Mouse (Mus musculus): ENCODE measurements around the gene Lin7b. TPM values are rescaled to one million over a fixed set of nuclear protein-coding genes. Genes with fewer than 3 reads are reported as not detected.
"Not testable (repeated sequence)": the region's sequence is repeated elsewhere in the genome, so short reads cannot be mapped to it uniquely, and the experiment has no call there.

Lin7b gene
- polyA plus RNA-seq, 1 experiment from 2014 or later: 2.5 TPM

DNA sequence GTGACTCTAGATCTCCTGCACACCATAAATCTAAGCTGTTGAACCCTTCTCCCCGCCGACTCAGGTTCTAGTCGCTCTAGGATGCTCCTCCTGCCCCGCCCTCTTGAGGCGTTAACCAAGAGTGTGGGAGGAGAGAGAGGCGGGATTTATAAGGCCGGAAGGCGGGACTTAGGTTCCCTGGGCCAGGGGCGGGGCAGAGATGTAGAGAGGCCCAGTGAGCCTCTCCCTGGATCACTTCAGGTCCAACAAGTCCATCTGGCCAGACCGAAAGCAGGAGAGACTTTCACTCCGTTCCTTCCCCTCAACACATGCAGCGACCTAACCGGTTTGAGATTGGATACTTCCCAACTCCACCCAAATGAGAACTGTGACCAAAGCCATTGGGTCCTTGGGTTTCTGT, 7.6 kb downstream of the Lin7b start:
- peaks cover 27% of the 10 kb centered on the region for H3K4me1 ChIP-seq
- 8% methylated on average over 13 of the region's 13 CpGs for WGBS
- H3K4me3 ChIP-seq: no peak overlapping the region
- H3K4me2 ChIP-seq: no peak overlapping the region
- H3K9me3 ChIP-seq: no peaks in the 10 kb centered on the region
- no peak for ATAC-seq (ENCODE audit: insufficient number of reproducible peaks, low FRiP score, low TSS enrichment, low read depth)
- H3K27ac ChIP-seq: peak overlapping the region; percentile 54
- H3K9ac ChIP-seq: no peak overlapping the region
- H3K36me3 ChIP-seq: 0 out of 2 replicates have a peak, but pooled peaks cover under 1% of the 10 kb centered on the region
- H3K27me3 ChIP-seq: peaks cover 57% of the 10 kb centered on the region

DNA sequence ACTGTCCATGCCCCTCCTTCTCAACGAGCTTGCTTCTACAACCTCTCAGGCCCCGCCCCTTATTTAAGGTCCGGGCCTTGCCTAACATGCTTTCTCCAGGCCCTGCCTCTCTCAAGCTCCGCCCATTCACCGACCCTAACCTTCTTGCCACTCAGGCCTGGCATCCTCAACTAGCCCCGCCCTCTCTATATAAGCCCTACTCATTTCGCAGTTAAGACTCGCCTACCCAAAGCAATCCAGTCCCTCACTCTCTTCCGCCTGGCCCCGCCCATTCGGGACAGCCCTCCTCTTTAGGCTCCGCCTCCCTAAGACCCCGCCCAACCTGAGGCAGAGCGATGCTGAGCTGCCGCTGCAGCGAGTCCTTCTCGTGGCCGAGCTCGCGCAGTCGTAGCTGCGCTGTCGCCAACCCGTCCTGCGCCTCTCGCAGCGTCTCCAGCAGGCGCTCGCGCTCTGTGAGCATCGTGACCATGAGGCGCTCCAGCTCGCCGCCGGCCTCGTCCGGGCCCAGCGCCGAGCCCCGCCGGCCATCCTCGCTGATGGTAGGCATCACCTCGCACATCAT, 9.1 kb downstream of the Lin7b start:
- Histone ChIP-seq H3K27me3 (peaks cover 57% of the 10 kb centered on the region), H3K9me3 (no peaks in the 10 kb centered on the region), H3K27ac (no peak overlapping the region), H3K36me3 (peaks cover 7% of the 10 kb centered on the region; the same call in 1 of the 2 replicates), H3K4me3 (peak overlapping the region; percentile 49), H3K9ac (peak overlapping the region; percentile 15; the same call in 1 of the 2 replicates), H3K4me1 (peaks cover 19% of the 10 kb centered on the region), H3K4me2 (peak overlapping the region; percentile 85)
- under 1% methylated on average over 43 of the region's 43 CpGs for WGBS
- ATAC-seq (ENCODE audit: insufficient number of reproducible peaks, low FRiP score, low TSS enrichment, low read depth): peak; percentile 76

DNA sequence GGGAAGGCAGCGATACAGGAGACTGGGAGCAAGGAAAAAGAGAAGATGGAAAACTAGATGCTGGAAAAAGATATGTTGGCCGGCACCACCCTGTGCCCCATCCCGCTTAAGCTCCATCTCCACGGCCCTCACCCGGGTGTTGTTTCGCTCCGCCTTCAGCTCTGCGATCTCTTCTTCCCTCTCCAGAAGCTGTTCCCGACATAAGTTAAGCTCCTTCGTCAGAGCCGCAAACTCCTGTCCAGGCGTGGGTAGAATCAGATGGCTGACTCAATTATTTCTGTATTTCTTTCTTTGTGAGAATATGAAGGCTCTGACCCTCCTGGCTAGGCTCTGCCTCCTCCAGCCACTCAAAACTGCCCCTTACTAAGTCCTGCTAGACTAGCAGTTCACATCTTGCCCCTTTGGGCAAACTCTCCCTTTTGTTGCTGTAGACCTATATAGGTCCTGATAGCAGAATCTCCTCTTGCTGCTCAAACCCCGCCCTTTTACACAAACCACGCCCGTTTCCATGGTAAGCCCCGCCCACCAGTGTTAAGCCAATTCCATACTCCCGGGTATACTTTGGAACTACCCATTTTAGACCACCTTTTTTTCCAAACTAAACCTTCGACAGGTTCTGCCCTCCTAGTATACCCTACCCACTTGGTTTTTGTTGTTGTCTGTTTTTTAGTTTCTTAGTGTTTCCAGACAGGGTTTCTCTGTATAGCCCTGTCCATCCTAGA, 9.8 kb downstream of the Lin7b start:
- no peak overlapping the region for H3K9ac ChIP-seq
- H3K9me3 ChIP-seq: no peaks in the 10 kb centered on the region
- H3K4me2 ChIP-seq: peak overlapping the region; percentile 85; the same call in 1 of the 2 replicates
- ATAC-seq (ENCODE audit: insufficient number of reproducible peaks, low FRiP score, low TSS enrichment, low read depth): no peak
- H3K27ac ChIP-seq: no peak overlapping the region
- 44% methylated on average over 18 of the region's 18 CpGs for WGBS
- peaks cover 52% of the 10 kb centered on the region for H3K27me3 ChIP-seq
- peak overlapping the region; percentile 49 for H3K4me3 ChIP-seq
- peaks cover 9% of the 10 kb centered on the region; the same call in 1 of the 2 replicates for H3K36me3 ChIP-seq
- peaks cover 11% of the 10 kb centered on the region for H3K4me1 ChIP-seq

DNA sequence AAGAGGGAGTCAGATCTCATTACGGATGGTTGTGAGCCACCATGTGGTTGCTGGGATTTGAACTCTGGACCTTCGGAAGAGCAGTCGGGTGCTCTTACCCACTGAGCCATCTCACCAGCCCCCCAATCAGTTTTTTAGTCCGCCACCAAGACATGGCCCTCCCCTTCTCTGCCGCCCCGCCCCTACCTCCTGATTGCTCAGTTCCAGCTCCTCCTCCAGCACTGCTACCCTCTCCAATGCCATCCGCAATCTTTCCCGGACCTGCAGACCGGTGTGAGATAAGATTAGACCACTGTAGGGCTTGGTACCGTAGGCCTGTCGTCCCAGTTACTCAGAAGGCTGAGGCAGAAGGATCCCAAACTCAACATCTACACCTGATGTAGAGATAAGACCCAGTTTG, 11.3 kb downstream of the Lin7b start:
- not testable (repeated sequence) for H3K4me3 ChIP-seq; H3K4me2 ChIP-seq; ATAC-seq (ENCODE audit: insufficient number of reproducible peaks, low FRiP score, low TSS enrichment, low read depth); H3K9ac ChIP-seq; H3K9me3 ChIP-seq; H3K36me3 ChIP-seq; H3K27ac ChIP-seq
- WGBS: 56% methylated on average over 11 of the region's 11 CpGs
- H3K27me3 ChIP-seq: peaks cover 40% of the 10 kb centered on the region
- H3K4me1 ChIP-seq: peaks cover 11% of the 10 kb centered on the region

DNA sequence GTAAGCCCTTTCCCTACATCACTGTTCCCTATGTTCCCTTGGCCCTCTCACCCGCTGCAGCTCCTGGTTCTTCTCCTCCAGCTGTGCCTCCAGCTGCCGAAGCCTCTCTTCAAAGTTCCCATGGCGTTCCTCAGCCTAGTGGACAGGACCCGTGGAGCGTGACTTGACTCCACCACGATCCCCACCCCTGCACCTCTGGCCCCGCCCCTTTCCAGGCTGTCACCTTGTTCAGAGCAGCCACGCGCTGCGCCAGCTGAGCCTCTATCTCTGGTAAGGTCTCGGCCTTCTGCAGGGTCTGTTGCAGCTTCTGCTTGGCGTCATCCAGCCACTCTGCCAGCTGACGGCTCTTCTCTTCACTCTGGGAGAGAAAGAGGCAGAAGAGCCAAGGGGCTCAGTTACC, 14.3 kb downstream of the Lin7b start:
- no peaks in the 10 kb centered on the region for H3K9me3 ChIP-seq
- no peak overlapping the region for H3K4me3 ChIP-seq
- H3K27ac ChIP-seq: no peak overlapping the region
- H3K36me3 ChIP-seq: peaks cover 15% of the 10 kb centered on the region; the same call in 1 of the 2 replicates
- ATAC-seq (ENCODE audit: insufficient number of reproducible peaks, low FRiP score, low TSS enrichment, low read depth): no peak
- peaks cover 2% of the 10 kb centered on the region for H3K4me1 ChIP-seq
- no peak overlapping the region for H3K4me2 ChIP-seq
- H3K27me3 ChIP-seq: peaks cover 12% of the 10 kb centered on the region
- no peak overlapping the region for H3K9ac ChIP-seq
- WGBS: 55% methylated on average over 13 of the region's 13 CpGs

DNA sequence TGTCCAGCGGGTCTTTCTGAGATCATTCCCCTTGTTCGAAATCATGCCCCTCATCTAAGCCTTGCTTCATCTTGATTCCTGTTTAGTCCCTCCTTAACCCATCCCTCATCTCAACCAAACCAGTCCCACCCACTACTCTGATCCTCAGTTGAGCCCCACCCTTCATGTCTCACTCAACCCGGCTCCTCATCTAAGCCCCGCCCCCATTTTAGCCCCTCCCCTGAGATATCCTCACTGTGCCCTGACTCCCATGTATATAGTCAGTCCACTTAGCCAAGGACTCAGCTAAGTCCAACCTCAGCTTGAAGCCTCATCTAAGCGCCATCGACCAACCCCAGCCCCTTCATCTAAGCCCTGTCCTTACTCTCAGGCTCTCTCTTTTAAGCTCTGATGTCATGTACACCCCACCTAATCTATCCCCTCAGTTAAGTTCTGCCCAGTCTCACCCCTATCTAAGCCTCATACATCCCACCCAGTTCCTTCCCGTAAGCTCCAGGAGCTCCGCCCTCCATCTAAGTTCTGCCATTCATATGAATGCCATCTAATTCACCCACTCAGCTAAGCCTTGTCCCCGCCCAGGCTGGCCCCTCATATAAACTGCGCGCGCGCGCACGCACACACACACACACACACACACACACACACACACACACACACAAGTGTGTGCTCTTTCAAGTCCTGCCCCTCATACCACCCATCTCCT, 14.9 kb downstream of the Lin7b start:
- Histone ChIP-seq H3K36me3 (peaks cover 15% of the 10 kb centered on the region; the same call in 1 of the 2 replicates), H3K9ac (no peak overlapping the region), H3K4me1 (no peaks in the 10 kb centered on the region), H3K27me3 (peaks cover 6% of the 10 kb centered on the region), H3K4me3 (no peak overlapping the region), H3K27ac (no peak overlapping the region), H3K4me2 (no peak overlapping the region), H3K9me3 (no peaks in the 10 kb centered on the region)
- no peak for ATAC-seq (ENCODE audit: insufficient number of reproducible peaks, low FRiP score, low TSS enrichment, low read depth)
- WGBS: 73% methylated on average over 15 of the region's 15 CpGs

DNA sequence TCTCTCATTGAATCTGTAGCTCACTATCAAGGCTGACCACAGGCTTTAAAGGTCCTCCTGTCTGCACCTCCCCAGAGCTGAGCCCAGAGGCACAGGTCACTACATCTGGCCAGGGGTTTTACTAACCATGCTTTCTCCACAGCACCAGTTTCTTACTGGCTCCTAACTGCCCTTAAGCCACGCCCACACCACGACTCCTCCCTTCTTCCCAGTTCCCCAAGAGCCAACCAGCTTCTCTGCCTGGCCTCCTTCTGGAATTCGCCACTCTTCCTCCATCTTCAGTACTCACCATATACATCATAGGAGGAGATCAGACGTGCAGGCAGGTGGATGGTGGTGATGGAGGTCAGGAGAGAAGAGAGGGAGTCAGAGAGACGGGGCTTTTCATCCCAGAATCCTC, 17.3 kb downstream of the Lin7b start:
- Histone ChIP-seq H3K4me3 (no peak overlapping the region), H3K27me3 (no peaks in the 10 kb centered on the region), H3K36me3 (peaks cover 15% of the 10 kb centered on the region; the same call in 1 of the 2 replicates), H3K4me2 (no peak overlapping the region), H3K4me1 (no peaks in the 10 kb centered on the region), H3K9ac (no peak overlapping the region), H3K9me3 (no peaks in the 10 kb centered on the region), H3K27ac (no peak overlapping the region)
- WGBS: 14% methylated on average over 5 of the region's 5 CpGs
- ATAC-seq (ENCODE audit: insufficient number of reproducible peaks, low FRiP score, low TSS enrichment, low read depth): no peak

DNA sequence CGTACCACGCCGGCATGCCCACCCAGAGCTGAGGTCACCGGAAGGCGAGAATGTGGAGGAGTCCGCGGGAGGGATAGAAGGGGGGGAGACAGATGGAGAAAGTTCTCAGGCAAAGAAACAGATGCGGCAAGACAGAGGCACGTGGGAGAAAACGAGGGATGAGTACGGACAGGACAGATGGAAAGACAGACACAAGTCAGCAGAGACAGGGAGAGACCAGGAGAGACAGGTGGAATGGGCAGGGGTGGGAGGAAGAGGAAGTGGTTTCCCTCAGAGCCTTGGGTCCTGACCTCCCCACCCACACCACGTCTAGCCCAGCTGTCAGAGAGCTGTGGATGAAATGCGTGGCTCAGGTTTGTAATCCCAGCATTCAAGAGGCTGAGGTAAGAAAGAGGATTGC, 23.5 kb downstream of the Lin7b start:
- Histone ChIP-seq H3K9me3 (no peaks in the 10 kb centered on the region), H3K4me1 (no peaks in the 10 kb centered on the region), H3K4me3 (no peak overlapping the region), H3K4me2 (no peak overlapping the region), H3K36me3 (no peaks in the 10 kb centered on the region), H3K27me3 (no peaks in the 10 kb centered on the region), H3K9ac (no peak overlapping the region), H3K27ac (no peak overlapping the region)
- 77% methylated on average over 13 of the region's 13 CpGs for WGBS
- no peak for ATAC-seq (ENCODE audit: insufficient number of reproducible peaks, low FRiP score, low TSS enrichment, low read depth)

DNA sequence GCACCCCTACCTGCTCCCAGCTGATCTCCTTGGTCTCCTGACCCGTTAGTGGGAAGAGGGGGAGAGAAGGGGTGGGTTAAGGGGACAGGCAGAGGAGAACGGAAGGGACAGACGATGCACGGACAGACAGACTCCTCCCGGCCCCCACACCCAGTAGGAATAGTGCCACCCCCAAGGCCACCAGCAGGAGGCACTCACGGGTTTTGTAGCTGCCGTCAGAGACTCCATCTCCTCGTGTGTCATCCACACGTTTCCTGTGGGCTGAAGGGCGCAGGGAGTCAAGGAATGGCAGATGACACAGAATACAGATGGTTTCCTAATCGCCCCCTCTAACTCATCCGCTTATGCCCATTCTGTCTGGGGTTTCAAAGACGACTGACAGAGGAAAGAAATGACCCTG, 26.8 kb downstream of the Lin7b start:
- Histone ChIP-seq H3K9ac (no peak overlapping the region), H3K36me3 (no peaks in the 10 kb centered on the region), H3K4me1 (peaks cover 31% of the 10 kb centered on the region), H3K9me3 (no peaks in the 10 kb centered on the region), H3K4me2 (no peak overlapping the region), H3K27me3 (no peaks in the 10 kb centered on the region), H3K27ac (no peak overlapping the region), H3K4me3 (no peak overlapping the region)
- 30% methylated on average over 13 of the region's 13 CpGs for WGBS
- no peak for ATAC-seq (ENCODE audit: insufficient number of reproducible peaks, low FRiP score, low TSS enrichment, low read depth)

DNA sequence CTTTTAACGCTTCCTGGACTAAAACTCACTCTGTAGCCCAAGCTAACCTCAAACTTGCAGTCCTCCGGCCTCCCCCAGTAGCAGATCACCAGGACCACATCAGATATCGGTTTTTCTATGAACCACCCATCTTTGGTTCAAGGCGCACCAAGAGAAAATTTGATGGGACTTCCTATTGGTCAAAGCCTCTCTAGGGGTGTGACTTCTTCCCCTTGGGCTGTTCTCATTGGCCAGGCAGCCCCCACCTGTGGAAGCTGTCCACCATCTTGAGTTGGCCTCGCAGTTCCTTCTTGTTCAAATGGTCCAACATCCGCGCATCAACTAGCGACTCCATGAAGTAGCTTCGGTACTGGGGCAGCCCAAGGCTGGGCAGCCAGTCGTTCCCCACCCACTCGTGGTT, 28.3 kb downstream of the Lin7b start:
- H3K9me3 ChIP-seq: no peaks in the 10 kb centered on the region
- H3K27ac ChIP-seq: no peak overlapping the region
- H3K4me3 ChIP-seq: no peak overlapping the region
- no peaks in the 10 kb centered on the region for H3K36me3 ChIP-seq
- 0 out of 2 replicates have a peak, but pooled peaks cover 3% of the 10 kb centered on the region for H3K27me3 ChIP-seq
- peaks cover 43% of the 10 kb centered on the region for H3K4me1 ChIP-seq
- no peak overlapping the region for H3K4me2 ChIP-seq
- H3K9ac ChIP-seq: no peak overlapping the region
- no peak for ATAC-seq (ENCODE audit: insufficient number of reproducible peaks, low FRiP score, low TSS enrichment, low read depth)
- WGBS: 89% methylated on average over 11 of the region's 11 CpGs

DNA sequence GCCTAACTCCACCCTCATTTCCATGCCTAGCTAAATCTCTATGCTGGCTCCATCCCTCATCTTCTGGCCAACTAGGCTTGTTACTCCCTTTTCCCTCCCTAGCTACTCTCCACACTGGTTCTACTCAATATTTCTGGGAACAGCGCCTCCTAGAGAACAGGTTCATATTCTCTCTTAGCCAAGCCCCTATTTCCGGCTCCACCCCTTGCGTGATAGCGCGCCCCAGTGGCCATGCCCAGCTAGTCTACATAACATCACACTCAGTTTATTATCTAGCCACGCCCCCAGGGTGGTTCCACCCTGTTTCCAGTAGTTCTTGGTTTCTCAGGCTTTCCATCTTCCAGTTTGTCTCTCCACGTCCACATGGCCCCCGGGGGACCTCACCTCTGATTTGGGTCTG, 29.1 kb downstream of the Lin7b start:
- Histone ChIP-seq H3K4me1 (peaks cover 43% of the 10 kb centered on the region), H3K4me2 (peak overlapping the region; percentile 95), H3K9ac (no peak overlapping the region), H3K27ac (peak overlapping the region; percentile 72), H3K27me3 (0 out of 2 replicates have a peak, but pooled peaks cover 3% of the 10 kb centered on the region), H3K4me3 (peak overlapping the region; percentile 57), H3K36me3 (no peaks in the 10 kb centered on the region), H3K9me3 (no peaks in the 10 kb centered on the region)
- WGBS: 4% methylated on average over 8 of the region's 8 CpGs
- ATAC-seq (ENCODE audit: insufficient number of reproducible peaks, low FRiP score, low TSS enrichment, low read depth): no peak

DNA sequence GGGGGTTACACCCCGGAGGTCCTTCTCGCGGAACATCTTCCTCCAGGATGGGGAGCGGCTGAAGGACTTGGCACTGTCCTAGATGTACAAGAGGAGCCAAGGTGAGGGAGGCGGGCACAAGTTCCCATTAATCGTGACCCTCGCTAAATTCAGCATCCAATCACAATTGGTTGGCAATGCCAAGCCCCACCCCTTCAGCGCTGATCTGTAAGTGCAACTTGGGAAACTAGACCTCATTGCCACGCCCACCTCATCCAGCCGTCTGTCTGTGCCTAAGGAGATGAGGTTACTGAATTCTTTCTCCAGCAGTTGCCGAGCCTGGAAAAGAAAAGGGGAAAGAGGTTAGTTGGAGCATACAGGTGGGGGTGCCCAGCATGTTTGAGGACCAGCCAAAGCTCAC, 29.7 kb downstream of the Lin7b start:
- no peak overlapping the region for H3K9ac ChIP-seq
- H3K27me3 ChIP-seq: 0 out of 2 replicates have a peak, but pooled peaks cover 3% of the 10 kb centered on the region
- peak overlapping the region; percentile 72 for H3K27ac ChIP-seq
- H3K9me3 ChIP-seq: no peaks in the 10 kb centered on the region
- peak overlapping the region; percentile 95 for H3K4me2 ChIP-seq
- no peak for ATAC-seq (ENCODE audit: insufficient number of reproducible peaks, low FRiP score, low TSS enrichment, low read depth)
- peaks cover 43% of the 10 kb centered on the region for H3K4me1 ChIP-seq
- H3K36me3 ChIP-seq: no peaks in the 10 kb centered on the region
- H3K4me3 ChIP-seq: peak overlapping the region; percentile 57
- whole genome bisulfite sequencing: 1% methylated on average over 11 of the region's 11 CpGs
